Mouse (Mus musculus) myocyte (in vitro differentiated cells): Measurements from ENCODE around the gene Il17a. TPM values are rescaled to one million over a fixed set of nuclear protein-coding genes. Genes with fewer than 3 reads are reported as not detected.
"Not testable (repeated sequence)": the region's sequence is repeated elsewhere in the genome, so short reads cannot be mapped to it uniquely, and the experiment has no call there.

Experiments
- H3K27me3 ChIP-seq: one replicate; pipeline ENCODE4 v1.6.1; 2011; ENCODE audit not compliant: control insufficient read depth, insufficient read depth, insufficient read length
- H3K36me3 ChIP-seq: one replicate; pipeline ENCODE4 v1.6.1; 2011; ENCODE audit not compliant: control insufficient read depth, insufficient read depth
- H3K4me2 ChIP-seq: one replicate; pipeline ENCODE4 v1.6.1; 2011; ENCODE audit warnings: low read depth, control low read depth
- H3K4me3 ChIP-seq: one replicate; pipeline ENCODE4 v1.5.1; 2011; ENCODE audit warnings: mild to moderate bottlenecking, control low read depth, moderate library complexity
- H3K79me2 ChIP-seq: one replicate; pipeline ENCODE4 v1.6.1; 2011; ENCODE audit not compliant: control insufficient read depth, insufficient read depth
- H3ac ChIP-seq: one replicate; pipeline ENCODE4 v1.6.1; 2011; ENCODE audit not compliant: control insufficient read depth, insufficient read length
- CEBPB ChIP-seq: IDR thresholded peaks from 2 replicates; pipeline ENCODE4 v1.6.1; 2011; ENCODE audit warnings: mild to moderate bottlenecking, moderate library complexity; ENCODE audit not compliant: poor library complexity, insufficient read depth, severe bottlenecking
- E2F4 ChIP-seq: IDR thresholded peaks from one replicate; pipeline ENCODE4 v1.6.1; 2011; ENCODE audit warnings: mild to moderate bottlenecking, control low read depth, moderate library complexity; ENCODE audit not compliant: insufficient read depth
- MAX ChIP-seq: IDR thresholded peaks from one replicate; pipeline ENCODE4 v1.6.1; 2011; ENCODE audit warnings: low read depth, mild to moderate bottlenecking, control low read depth
- MYOD1 ChIP-seq, 3 experiments: IDR thresholded peaks; one replicate each; pipeline ENCODE4 v1.6.1; 2011; ENCODE audit warnings: control low read depth in 2 of 3, low read depth in 2 of 3, mild to moderate bottlenecking in 2 of 3, moderate library complexity in 1 of 3; ENCODE audit not compliant: insufficient read length in 2 of 3, control insufficient read depth in 1 of 3
- MYOG ChIP-seq, 3 experiments: IDR thresholded peaks; one replicate each; pipeline ENCODE4 v1.6.1; 2011; ENCODE audit warnings: control low read depth in 2 of 3, low read depth in 2 of 3, mild to moderate bottlenecking in 2 of 3; ENCODE audit not compliant: insufficient read length in 2 of 3, control insufficient read depth in 1 of 3, insufficient read depth in 1 of 3
- POLR2A ChIP-seq: IDR thresholded peaks from one replicate; pipeline ENCODE4 v1.6.1; 2011; ENCODE audit warnings: low read depth, mild to moderate bottlenecking, control low read depth, moderate library complexity; ENCODE audit not compliant: insufficient read length
- POLR2AphosphoS2 ChIP-seq: IDR thresholded peaks from one replicate; pipeline ENCODE4 v1.6.1; 2011; ENCODE audit warnings: low read depth, control low read depth; ENCODE audit not compliant: insufficient read length
- REST ChIP-seq: IDR thresholded peaks from one replicate; pipeline ENCODE4 v1.6.1; 2011; ENCODE audit warnings: mild to moderate bottlenecking, control low read depth, moderate library complexity; ENCODE audit not compliant: insufficient read depth, insufficient read length
- SRF ChIP-seq: IDR thresholded peaks from one replicate; pipeline ENCODE4 v1.6.1; 2011; ENCODE audit warnings: low read depth; ENCODE audit not compliant: control insufficient read depth, insufficient read length
- TCF12 ChIP-seq: IDR thresholded peaks from one replicate; pipeline ENCODE4 v1.6.1; 2011; ENCODE audit warnings: mild to moderate bottlenecking, control low read depth; ENCODE audit not compliant: poor library complexity, insufficient read depth, severe bottlenecking
- TCF3 ChIP-seq: IDR thresholded peaks from one replicate; pipeline ENCODE4 v1.6.1; 2011; ENCODE audit warnings: low read depth, control low read depth; ENCODE audit not compliant: insufficient read length
- USF1 ChIP-seq: IDR thresholded peaks from one replicate; pipeline ENCODE4 v1.6.1; 2011; ENCODE audit warnings: low read depth, mild to moderate bottlenecking, control low read depth, moderate library complexity
- polyA plus RNA-seq: library from polyadenylated mRNA; unstranded; fragments of >200 nt; fragmentation: generic; extraction: Trizol; gene quantifications from one replicate; pipeline ENCODE4 v1.2.1, GENCODE M21; 2012; ENCODE audit warnings: missing spikeins

The Il17a gene
- polyA plus RNA-seq, 1 experiment, result not detected

DNA sequence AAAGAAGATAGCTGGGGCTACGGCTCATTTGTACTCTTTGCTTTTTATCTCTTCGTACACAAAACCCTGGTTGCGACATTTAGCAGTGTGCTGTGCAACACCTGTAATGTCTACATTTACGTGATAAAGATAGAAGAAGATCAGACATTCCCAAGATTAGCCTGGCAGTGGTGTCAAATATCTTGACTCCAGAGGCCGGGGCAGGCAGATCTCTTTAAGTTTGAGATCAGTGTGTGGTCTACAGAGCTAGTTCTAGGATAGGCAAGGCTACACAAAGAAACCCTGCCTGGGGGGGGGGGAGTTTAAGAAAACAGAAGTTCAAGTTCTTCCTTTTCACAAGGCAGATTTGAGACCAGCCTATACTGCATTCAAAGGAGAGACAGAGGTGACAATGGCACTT is 29.6 kb downstream of the Il17a start:
- no peaks in the 10 kb centered on the region for H3K27me3 ChIP-seq
- H3K4me3 ChIP-seq, result no peak overlapping the region
- no peak for TF ChIP-seq MYOD1 (IDR thresholded peaks at IDR 0.05; ENCODE audit: control insufficient read depth in 1 of 3, insufficient read length in 2 of 3, low read depth in 2 of 3)
- TF ChIP-seq POLR2AphosphoS2, result no peak
- no peak for TF ChIP-seq MAX
- TF ChIP-seq POLR2A, result no peak
- TF ChIP-seq CEBPB, result no peak
- TF ChIP-seq E2F4, result no peak
- no peak for TF ChIP-seq REST
- TF ChIP-seq SRF, result no peak
- H3K79me2 ChIP-seq, result no peaks in the 10 kb centered on the region
- no peaks in the 10 kb centered on the region for H3K36me3 ChIP-seq
- H3ac ChIP-seq, result no peak overlapping the region
- no peak overlapping the region for H3K4me2 ChIP-seq

DNA sequence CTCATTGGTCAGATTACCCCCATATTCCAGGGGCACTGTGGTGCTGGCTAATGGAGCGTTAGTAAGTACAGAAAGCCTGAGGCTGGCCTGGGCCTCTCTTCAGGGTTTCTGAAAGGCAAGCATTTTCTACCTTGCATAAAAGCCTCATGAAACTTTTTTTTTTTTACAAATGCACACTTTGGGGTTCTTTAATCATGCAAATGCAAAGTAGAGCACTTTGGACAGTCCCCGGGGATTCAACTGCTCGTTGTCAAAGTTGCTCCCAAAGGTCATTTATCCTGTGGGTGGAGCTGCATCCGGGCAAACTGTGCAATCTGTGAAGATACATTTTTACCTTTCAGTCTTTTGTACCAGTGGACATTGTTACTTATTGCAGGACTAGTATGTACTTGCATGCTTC is 30.7 kb downstream of the Il17a start:
- no peaks in the 10 kb centered on the region for H3K36me3 ChIP-seq
- H3K4me2 ChIP-seq, result no peak overlapping the region
- no peaks in the 10 kb centered on the region for H3K27me3 ChIP-seq
- H3K4me3 ChIP-seq, result no peak overlapping the region
- no peaks in the 10 kb centered on the region for H3K79me2 ChIP-seq
- H3ac ChIP-seq, result no peak overlapping the region
- TF ChIP-seq USF1 (no peak), E2F4 (no peak), REST (no peak), CEBPB (no peak), SRF (no peak), POLR2A (no peak), POLR2AphosphoS2 (no peak), TCF12 (no peak), MAX (no peak), MYOG (IDR thresholded peaks at IDR 0.05; ENCODE audit: control insufficient read depth in 1 of 3, insufficient read depth in 1 of 3, insufficient read length in 2 of 3, low read depth in 2 of 3) (no peak), MYOD1 (IDR thresholded peaks at IDR 0.05; ENCODE audit: control insufficient read depth in 1 of 3, insufficient read length in 2 of 3, low read depth in 2 of 3) (no peak), TCF3 (no peak)

DNA sequence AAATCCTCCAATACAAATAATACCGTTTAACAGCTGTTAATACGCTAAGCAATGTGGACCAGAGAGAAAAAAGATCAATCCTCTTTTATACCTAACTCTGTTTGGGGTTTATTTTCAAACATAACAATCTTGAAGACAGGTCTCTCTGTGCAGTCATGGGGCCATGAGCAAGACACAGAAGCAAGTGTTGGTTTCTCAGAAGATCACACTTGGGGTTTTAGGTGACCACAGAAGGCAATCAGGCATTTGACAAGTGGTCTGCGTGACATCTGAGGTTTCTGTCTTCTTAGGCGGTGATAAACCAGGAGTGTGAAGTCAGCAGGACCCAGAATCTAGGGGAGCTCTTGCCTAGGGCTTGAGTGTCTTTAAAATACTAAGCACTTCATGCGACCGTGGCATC is 35.8 kb downstream of the Il17a start:
- Histone ChIP-seq H3K27me3 (no peaks in the 10 kb centered on the region), H3K36me3 (no peaks in the 10 kb centered on the region), H3ac (no peak overlapping the region), H3K4me2 (no peak overlapping the region), H3K4me3 (no peak overlapping the region), H3K79me2 (no peaks in the 10 kb centered on the region)
- TF ChIP-seq SRF, result no peak
- no peak for TF ChIP-seq TCF12
- TF ChIP-seq CEBPB, result no peak
- no peak for TF ChIP-seq POLR2AphosphoS2
- no peak for TF ChIP-seq MAX
- TF ChIP-seq POLR2A, result no peak
- TF ChIP-seq MYOG (IDR thresholded peaks at IDR 0.05; ENCODE audit: control insufficient read depth in 1 of 3, insufficient read depth in 1 of 3, insufficient read length in 2 of 3, low read depth in 2 of 3), result no peak
- TF ChIP-seq MYOD1 (IDR thresholded peaks at IDR 0.05; ENCODE audit: control insufficient read depth in 1 of 3, insufficient read length in 2 of 3, low read depth in 2 of 3), result no peak
- TF ChIP-seq USF1, result no peak
- TF ChIP-seq REST, result no peak
- TF ChIP-seq E2F4, result no peak
- no peak for TF ChIP-seq TCF3

DNA sequence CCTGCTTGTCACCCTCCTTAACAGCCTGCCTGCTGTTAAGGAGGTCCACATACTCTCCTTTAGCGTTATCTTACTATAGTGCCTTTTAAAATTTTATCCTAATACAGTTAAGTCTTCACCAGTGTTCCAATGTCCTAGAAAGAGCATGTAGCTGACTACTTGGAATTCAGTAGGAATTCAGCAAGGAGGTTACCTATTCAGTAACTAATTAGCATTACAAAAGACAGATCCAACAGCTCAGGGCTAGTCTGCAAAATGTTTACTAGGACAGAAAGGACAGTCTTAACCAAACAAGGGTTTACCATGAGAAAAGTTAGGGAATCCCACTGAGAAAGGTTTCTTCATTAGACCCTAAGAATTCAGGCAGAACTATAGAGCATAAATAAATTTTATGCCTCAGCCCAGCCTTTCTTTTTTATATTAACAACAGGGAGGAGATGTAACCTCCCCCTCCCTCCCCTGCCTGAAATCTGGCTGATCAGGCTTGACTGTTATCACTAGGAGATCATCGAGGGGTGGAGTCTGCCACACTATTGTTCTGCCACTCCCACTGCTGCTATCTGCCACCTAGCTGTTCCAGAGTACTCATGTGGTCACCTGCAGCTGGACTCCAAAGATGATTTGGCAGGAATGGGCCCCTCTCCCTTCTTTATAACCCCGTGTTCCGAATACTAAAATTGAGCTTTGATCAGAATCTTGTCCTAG is 43.5 kb downstream of the Il17a start:
- H3K79me2 ChIP-seq, result not testable (repeated sequence)

DNA sequence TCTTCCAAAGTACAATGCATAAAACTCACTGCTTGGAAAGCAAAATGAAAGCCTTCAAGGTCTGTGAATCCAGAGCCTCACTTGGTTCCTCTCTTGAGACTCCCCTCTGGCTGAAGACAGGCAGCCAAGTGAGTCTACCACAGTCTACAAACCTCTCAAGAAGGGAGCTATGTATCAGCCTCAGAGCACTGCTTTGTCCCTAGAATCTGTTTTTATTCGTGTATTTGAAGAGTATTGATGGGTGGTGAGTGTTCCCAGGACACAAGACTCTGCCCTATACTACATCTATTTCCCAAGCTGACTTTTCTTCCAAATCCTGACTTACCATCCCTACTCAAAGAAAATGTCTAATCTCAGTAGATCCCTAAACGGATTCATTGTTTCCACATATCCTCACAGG is 47.7 kb downstream of the Il17a start:
- Histone ChIP-seq H3K4me3 (no peak overlapping the region), H3ac (no peak overlapping the region), H3K79me2 (no peaks in the 10 kb centered on the region), H3K4me2 (no peak overlapping the region), H3K36me3 (no peaks in the 10 kb centered on the region), H3K27me3 (no peaks in the 10 kb centered on the region)
- TF ChIP-seq TCF12 (no peak), REST (no peak), USF1 (no peak), SRF (no peak), POLR2A (no peak), MYOD1 (IDR thresholded peaks at IDR 0.05; ENCODE audit: control insufficient read depth in 1 of 3, insufficient read length in 2 of 3, low read depth in 2 of 3) (no peak), MYOG (IDR thresholded peaks at IDR 0.05; ENCODE audit: control insufficient read depth in 1 of 3, insufficient read depth in 1 of 3, insufficient read length in 2 of 3, low read depth in 2 of 3) (no peak), MAX (no peak), TCF3 (no peak), E2F4 (no peak), CEBPB (no peak), POLR2AphosphoS2 (no peak)

More for the DNA sequence above, 43.5 kb downstream of the Il17a start:
- H3K36me3 ChIP-seq, H3K4me3 ChIP-seq, H3K4me2 ChIP-seq, H3ac ChIP-seq, H3K27me3 ChIP-seq: not testable (repeated sequence)

Other genes with a start within 250 kb of the Il17a start
- 1.1 TPM for gene Pkhd1, start 112.8 kb upstream of the Il17a start, polyA plus RNA-seq
- gene Il17f, start 59.7 kb downstream of the Il17a start, polyA plus RNA-seq, result not detected
- 23.2 TPM for gene Mcm3, start 89.4 kb downstream of the Il17a start, polyA plus RNA-seq
- 0.96 TPM for gene Paqr8, start 159.7 kb downstream of the Il17a start, polyA plus RNA-seq
- 0.13 TPM for gene Efhc1, start 220.7 kb downstream of the Il17a start, polyA plus RNA-seq